Mouse (Mus musculus): ENCODE results near the gene Zbtb14. TPM values are rescaled to one million over a fixed set of nuclear protein-coding genes. Genes with fewer than 3 reads are reported as not detected.

The Zbtb14 gene
- 27.4 TPM in 2 replicates for total RNA-seq (2014; fragmentation: Nextera tagmentation)
- 24.5 and 29.4 TPM in 2 replicates for total RNA-seq (2017)
- polyA plus RNA-seq (2012) = 2.4 and 3.7 TPM in 2 replicates

DNA sequence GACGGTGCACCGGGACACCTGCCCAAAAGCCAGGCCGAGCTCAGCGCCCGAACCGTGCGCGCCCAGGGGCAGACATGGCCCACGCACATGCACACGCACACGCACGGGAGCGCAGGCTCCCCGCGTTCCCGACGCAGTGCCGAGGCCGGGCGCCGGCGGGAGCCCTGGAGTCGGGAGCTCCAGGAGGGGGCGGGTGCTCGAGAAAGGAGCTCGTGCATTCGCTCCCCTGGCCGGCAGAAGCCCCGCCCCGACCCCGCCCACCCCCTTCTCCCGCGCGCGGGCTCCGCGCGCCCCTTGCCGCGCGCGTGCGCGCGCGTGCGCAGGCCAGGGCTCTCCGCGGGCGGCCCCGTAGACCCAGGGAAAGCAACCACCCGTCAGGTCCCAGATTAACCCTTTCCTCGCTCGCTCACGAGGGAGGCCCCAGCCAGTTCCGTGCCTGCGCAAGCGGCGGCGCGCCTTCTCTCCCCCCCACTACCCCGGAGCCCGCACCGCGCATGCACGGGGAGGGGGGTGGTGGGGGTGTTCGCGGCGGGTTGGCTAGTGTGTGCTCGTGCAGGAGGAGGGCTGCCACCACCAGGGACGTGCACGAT, at the start of gene Zbtb14:
Gene Zbtb14, plus strand, starts transcription at position 540 of the 590 bp plus-strand sequence.
- ATAC-seq (ENCODE audit: extremely low read depth, insufficient number of reproducible peaks, low FRiP score, poor library complexity, severe bottlenecking) (peak; percentile 73), DNase-seq (ENCODE audit: low spot score) (peak; percentile 88)
- H3K4me1 ChIP-seq (ENCODE audit: insufficient read depth, low read depth, low read length) = peaks cover 23% of the 10 kb centered on the region
- H3K36me3 ChIP-seq (replicated peaks) = peaks cover 19% of the 10 kb centered on the region
- TF ChIP-seq CTCF (IDR thresholded peaks at IDR 0.05; ENCODE audit: low read depth, low read length) (no peak), GATA1 (IDR thresholded peaks at IDR 0.05; ENCODE audit: borderline replicate concordance, low read length) (no peak), TAL1 (conservative IDR thresholded peaks at IDR 0.05; ENCODE audit: low read depth, low read length) (no peak), POLR2AphosphoS5 (IDR thresholded peaks at IDR 0.05; ENCODE audit: insufficient replicate concordance, low read depth, low read length) (no peak), GATA2 (IDR thresholded peaks at IDR 0.05; ENCODE audit: borderline replicate concordance, low read depth, low read length) (no peak)
- H3K27me3 ChIP-seq (ENCODE audit: insufficient read depth, low read length) = no peaks in the 10 kb centered on the region
- H3K4me3 ChIP-seq (ENCODE audit: low read depth, low read length) = peak within 1 kb of the TSS; percentile 88
- no peaks in the 10 kb centered on the region for H3K9me3 ChIP-seq (replicated peaks)

DNA sequence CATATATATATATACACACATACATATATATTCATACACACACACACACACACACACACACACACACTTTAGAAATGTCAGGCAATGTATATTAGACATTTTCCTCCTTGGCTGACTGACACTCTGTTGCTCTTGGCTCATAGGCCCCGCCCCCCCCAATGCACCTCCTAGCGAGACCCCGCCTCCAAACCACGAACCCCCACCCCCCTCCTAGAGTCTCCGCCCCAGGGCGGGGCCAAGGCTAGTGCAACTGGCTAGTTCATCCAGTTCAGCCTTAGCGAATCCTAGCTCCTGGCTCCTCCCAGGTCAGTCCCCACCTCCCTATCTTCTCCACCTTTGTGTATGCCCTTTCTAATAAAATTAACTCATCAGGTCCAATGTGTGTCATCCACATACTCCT, 36.8 kb upstream of the Zbtb14 start:
- no peak for ATAC-seq (ENCODE audit: extremely low read depth, insufficient number of reproducible peaks, low FRiP score, poor library complexity, severe bottlenecking)
- TF ChIP-seq CTCF (IDR thresholded peaks at IDR 0.05; ENCODE audit: low read depth, low read length) (no peak), GATA2 (IDR thresholded peaks at IDR 0.05; ENCODE audit: borderline replicate concordance, low read depth, low read length) (no peak), GATA1 (IDR thresholded peaks at IDR 0.05; ENCODE audit: borderline replicate concordance, low read length) (no peak), POLR2AphosphoS5 (IDR thresholded peaks at IDR 0.05; ENCODE audit: insufficient replicate concordance, low read depth, low read length) (no peak), TAL1 (conservative IDR thresholded peaks at IDR 0.05; ENCODE audit: low read depth, low read length) (no peak)
- no peaks in the 10 kb centered on the region for H3K4me1 ChIP-seq (ENCODE audit: insufficient read depth, low read depth, low read length)
- peaks cover 11% of the 10 kb centered on the region for H3K9me3 ChIP-seq (replicated peaks)
- DNase-seq (ENCODE audit: low spot score) = no peak
- no peaks in the 10 kb centered on the region for H3K36me3 ChIP-seq (replicated peaks)
- no peaks in the 10 kb centered on the region for H3K27me3 ChIP-seq (ENCODE audit: insufficient read depth, low read length)
- H3K4me3 ChIP-seq (ENCODE audit: low read depth, low read length) = no peak overlapping the region

DNA sequence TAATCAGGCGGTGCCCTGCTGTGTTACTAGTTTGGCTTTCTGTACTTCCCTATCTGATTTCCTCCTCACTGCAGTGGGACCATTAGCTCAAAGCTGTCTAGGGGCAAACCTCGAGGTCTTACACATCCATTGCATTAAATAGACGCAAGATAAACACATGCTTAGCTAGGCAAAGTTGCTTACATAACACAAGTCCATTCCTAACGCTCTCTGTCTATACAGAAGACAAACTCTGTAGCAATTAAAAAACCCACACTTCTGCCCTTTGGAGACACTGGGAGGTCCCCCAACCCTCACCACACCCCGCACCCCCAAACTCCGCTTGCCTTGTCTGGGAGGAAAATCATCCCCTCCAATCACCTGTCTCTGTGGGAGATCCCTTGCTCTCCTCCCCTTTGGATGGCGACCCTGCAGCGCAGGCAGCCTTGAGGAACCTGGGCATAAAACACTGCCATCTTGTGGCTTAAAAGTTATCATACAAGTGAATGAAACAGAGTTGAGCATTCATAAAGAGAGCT, 33.8 kb upstream of the Zbtb14 start:
- Histone ChIP-seq H3K36me3 (replicated peaks) (no peaks in the 10 kb centered on the region), H3K9me3 (replicated peaks) (peaks cover 9% of the 10 kb centered on the region), H3K4me3 (ENCODE audit: low read depth, low read length) (no peak overlapping the region), H3K4me1 (ENCODE audit: insufficient read depth, low read depth, low read length) (no peaks in the 10 kb centered on the region), H3K27me3 (ENCODE audit: insufficient read depth, low read length) (no peaks in the 10 kb centered on the region)
- no peak for TF ChIP-seq GATA1 (IDR thresholded peaks at IDR 0.05; ENCODE audit: borderline replicate concordance, low read length)
- TF ChIP-seq TAL1 (conservative IDR thresholded peaks at IDR 0.05; ENCODE audit: low read depth, low read length) = no peak
- no peak for TF ChIP-seq GATA2 (IDR thresholded peaks at IDR 0.05; ENCODE audit: borderline replicate concordance, low read depth, low read length)
- TF ChIP-seq POLR2AphosphoS5 (IDR thresholded peaks at IDR 0.05; ENCODE audit: insufficient replicate concordance, low read depth, low read length) = no peak
- TF ChIP-seq CTCF (IDR thresholded peaks at IDR 0.05; ENCODE audit: low read depth, low read length) = no peak
- no peak for DNase-seq (ENCODE audit: low spot score)
- ATAC-seq (ENCODE audit: extremely low read depth, insufficient number of reproducible peaks, low FRiP score, poor library complexity, severe bottlenecking) = no peak

DNA sequence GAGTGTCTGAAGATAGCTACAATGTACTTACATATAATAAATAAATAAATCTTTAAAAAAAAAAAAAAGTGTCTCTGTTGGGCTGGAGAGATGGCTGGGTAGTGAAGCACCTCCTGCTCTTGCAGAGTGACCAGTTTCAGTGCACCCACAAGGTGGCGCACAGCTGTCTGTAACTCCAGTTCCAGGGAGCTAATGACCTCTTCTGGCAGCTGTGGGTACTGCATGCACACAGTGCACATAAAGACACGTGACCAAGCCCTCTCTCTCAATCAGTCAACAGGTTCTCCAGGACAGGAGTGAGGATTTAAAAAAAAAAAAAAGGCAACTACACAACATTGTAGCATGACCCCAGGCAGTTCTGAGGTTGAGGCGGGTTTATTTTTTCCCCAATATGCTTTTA, 17.8 kb upstream of the Zbtb14 start:
- ATAC-seq (ENCODE audit: extremely low read depth, insufficient number of reproducible peaks, low FRiP score, poor library complexity, severe bottlenecking) = peak; percentile 22; the same call in 1 of the 2 replicates
- no peaks in the 10 kb centered on the region for H3K36me3 ChIP-seq (replicated peaks)
- no peaks in the 10 kb centered on the region for H3K27me3 ChIP-seq (ENCODE audit: insufficient read depth, low read length)
- peaks cover 9% of the 10 kb centered on the region; the same call in 1 of the 2 replicates for H3K9me3 ChIP-seq (replicated peaks)
- TF ChIP-seq POLR2AphosphoS5 (IDR thresholded peaks at IDR 0.05; ENCODE audit: insufficient replicate concordance, low read depth, low read length) (no peak), CTCF (IDR thresholded peaks at IDR 0.05; ENCODE audit: low read depth, low read length) (peak; percentile 38; the same call in 1 of the 2 replicates)
- no peaks in the 10 kb centered on the region for H3K4me1 ChIP-seq (ENCODE audit: insufficient read depth, low read depth, low read length)
- no peak overlapping the region for H3K4me3 ChIP-seq (ENCODE audit: low read depth, low read length)
- DNase-seq (ENCODE audit: low spot score) = no peak

DNA sequence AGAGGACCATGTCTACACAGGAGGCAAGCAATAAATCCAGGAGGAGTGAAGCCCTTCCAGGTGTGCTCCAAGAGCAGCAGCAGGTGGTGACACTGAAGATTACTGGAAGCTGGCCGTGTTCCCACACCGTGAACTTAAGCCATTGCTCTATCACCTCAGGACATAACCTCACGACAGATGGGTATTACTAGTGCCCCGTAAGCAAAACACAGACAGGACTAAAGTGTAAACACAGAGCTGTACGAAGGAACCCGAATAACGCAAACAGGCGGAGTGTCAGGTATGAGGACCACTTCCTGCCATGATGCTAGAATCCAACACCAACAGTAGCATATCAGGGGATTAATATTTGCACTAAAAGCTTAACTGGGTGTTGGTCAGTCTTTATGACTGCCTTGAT, 2.0 kb upstream of the Zbtb14 start:
- peaks cover 3% of the 10 kb centered on the region for H3K36me3 ChIP-seq (replicated peaks)
- peaks cover 17% of the 10 kb centered on the region for H3K4me1 ChIP-seq (ENCODE audit: insufficient read depth, low read depth, low read length)
- DNase-seq (ENCODE audit: low spot score) (no peak), ATAC-seq (ENCODE audit: extremely low read depth, insufficient number of reproducible peaks, low FRiP score, poor library complexity, severe bottlenecking) (no peak)
- no peaks in the 10 kb centered on the region for H3K27me3 ChIP-seq (ENCODE audit: insufficient read depth, low read length)
- no peaks in the 10 kb centered on the region for H3K9me3 ChIP-seq (replicated peaks)
- no peak overlapping the region for H3K4me3 ChIP-seq (ENCODE audit: low read depth, low read length)
- no peak for TF ChIP-seq TAL1 (conservative IDR thresholded peaks at IDR 0.05; ENCODE audit: low read depth, low read length)
- TF ChIP-seq GATA2 (IDR thresholded peaks at IDR 0.05; ENCODE audit: borderline replicate concordance, low read depth, low read length) = no peak
- no peak for TF ChIP-seq POLR2AphosphoS5 (IDR thresholded peaks at IDR 0.05; ENCODE audit: insufficient replicate concordance, low read depth, low read length)
- no peak for TF ChIP-seq CTCF (IDR thresholded peaks at IDR 0.05; ENCODE audit: low read depth, low read length)
- no peak for TF ChIP-seq GATA1 (IDR thresholded peaks at IDR 0.05; ENCODE audit: borderline replicate concordance, low read length)

DNA sequence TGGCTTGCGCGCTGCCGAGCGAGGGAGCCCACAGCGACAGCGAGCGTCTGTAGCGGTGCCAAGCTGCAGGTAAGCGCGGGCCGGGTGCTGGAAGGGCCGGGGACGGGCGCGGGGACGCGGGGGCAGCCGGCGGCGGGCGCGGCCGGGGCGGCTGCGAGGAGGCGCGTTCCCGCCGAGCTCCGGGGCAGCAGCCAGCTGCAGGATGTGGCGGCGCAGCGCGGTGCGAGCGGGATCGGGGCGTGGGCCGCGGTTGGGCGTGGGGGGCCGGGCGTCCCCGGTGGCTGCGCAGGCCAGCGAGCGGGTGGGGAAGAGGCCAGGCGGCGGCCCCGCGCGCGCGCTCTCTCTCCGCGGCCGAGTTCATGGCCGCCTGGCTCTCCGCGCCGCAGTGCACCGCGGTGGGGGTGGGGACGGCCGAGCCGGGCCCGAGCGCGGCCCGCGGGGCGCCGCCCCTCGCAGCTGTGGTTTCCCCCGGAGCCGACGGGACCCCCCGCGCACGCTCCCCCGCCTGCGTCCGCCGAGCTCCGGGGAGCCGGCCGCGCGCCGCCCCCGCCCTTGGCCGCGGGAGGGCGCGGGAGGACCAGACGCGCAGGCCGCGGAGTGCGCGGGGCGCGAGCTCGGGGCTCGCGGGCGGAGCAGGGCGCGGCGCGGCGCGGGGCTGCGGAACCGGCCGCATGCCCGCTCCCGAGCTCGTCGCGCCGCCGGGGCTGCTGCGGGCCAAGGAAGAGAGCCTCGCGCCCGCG, 521 bp downstream of the Zbtb14 start:
- ATAC-seq (ENCODE audit: extremely low read depth, insufficient number of reproducible peaks, low FRiP score, poor library complexity, severe bottlenecking) (no peak), DNase-seq (ENCODE audit: low spot score) (peak; percentile 58)
- TF ChIP-seq GATA2 (IDR thresholded peaks at IDR 0.05; ENCODE audit: borderline replicate concordance, low read depth, low read length) (no peak), POLR2AphosphoS5 (IDR thresholded peaks at IDR 0.05; ENCODE audit: insufficient replicate concordance, low read depth, low read length) (no peak), CTCF (IDR thresholded peaks at IDR 0.05; ENCODE audit: low read depth, low read length) (no peak), GATA1 (IDR thresholded peaks at IDR 0.05; ENCODE audit: borderline replicate concordance, low read length) (no peak), TAL1 (conservative IDR thresholded peaks at IDR 0.05; ENCODE audit: low read depth, low read length) (no peak)
- peak overlapping the region; percentile 88 for H3K4me3 ChIP-seq (ENCODE audit: low read depth, low read length)
- H3K4me1 ChIP-seq (ENCODE audit: insufficient read depth, low read depth, low read length) = peaks cover 23% of the 10 kb centered on the region
- no peaks in the 10 kb centered on the region for H3K9me3 ChIP-seq (replicated peaks)
- H3K36me3 ChIP-seq (replicated peaks) = peaks cover 27% of the 10 kb centered on the region
- H3K27me3 ChIP-seq (ENCODE audit: insufficient read depth, low read length) = no peaks in the 10 kb centered on the region
